11 mouse cellular contexts compared by ENCODE assay signal in genomic region chr7:112241211-112241944, GRCm38 (mm10). TPM values are rescaled to one million over a fixed set of nuclear protein-coding genes. Genes with fewer than 3 reads are reported as not detected.
DNase-seq lines count a peak whose midpoint lies in the region; ATAC-seq and TF ChIP-seq lines count a peak whose summit lies in the region.
"Had no signal": no experiment of that assay in that cellular context is flagged by ENCODE, and none has a peak within 500 bp of the region (broad histone marks: within the 10 kb centered on the region; RNA-seq: fewer than 3 reads in every experiment).

No protein-coding gene starts in this region.

- no peak overlapping the region for H3K4me3 ChIP-seq in heart, embryonic 12.5 days
- H3K4me3 ChIP-seq in heart, adult 2 months, result no peak overlapping the region
- H3K4me3 ChIP-seq in midbrain, embryonic 16.5 days (ENCODE audit: low read depth, low read length), result no peak overlapping the region
- H3K4me3 ChIP-seq in midbrain, embryonic 13.5 days (replicated peaks), result no peak overlapping the region
- H3K4me3 ChIP-seq: intestine, embryonic 15.5 days had no signal

- no peak for TF ChIP-seq POLR2A in heart, adult 2 months (IDR thresholded peaks at IDR 0.05; ENCODE audit: insufficient read depth, low read depth, low read length)

- H3K27ac ChIP-seq in heart, embryonic 12.5 days (ENCODE audit: poor library complexity, severe bottlenecking), result peak overlapping the region; percentile 51
- H3K27ac ChIP-seq in heart, adult 2 months, result no peak overlapping the region
- no peak overlapping the region for H3K27ac ChIP-seq in midbrain, embryonic 16.5 days (ENCODE audit: low read length)
- H3K27ac ChIP-seq in midbrain, embryonic 13.5 days, result no peak overlapping the region
- H3K27ac ChIP-seq: intestine, embryonic 15.5 days had no signal

- ATAC-seq in heart, embryonic 12.5 days (ENCODE audit: insufficient number of reproducible peaks, low FRiP score), result no peak
- ATAC-seq in midbrain, embryonic 16.5 days, result 0 out of 2 replicates have a peak, but pooled peaks have one; percentile 34
- ATAC-seq in midbrain, embryonic 13.5 days, result no peak
- no peak for ATAC-seq in inflammation-experienced regulatory T-cells, adult 6 months
- ATAC-seq: intestine, embryonic 15.5 days had no signal

- intact Hi-C loops in heart, adult 2 months (cut with DNase I), result no loop called here

- no peak for TF ChIP-seq EP300 in heart, adult 2 months (IDR thresholded peaks at IDR 0.05; ENCODE audit: insufficient read depth, low read depth, low read length)

- TF ChIP-seq CTCF in heart, adult 2 months (IDR thresholded peaks at IDR 0.05), result no peak

- H3K79me2 ChIP-seq in heart, adult 2 months (replicated peaks; ENCODE audit: control insufficient read depth, insufficient read depth, low read length), result peaks cover 4% of the 10 kb centered on the region; the same call in 1 of the 2 replicates

- DNase-seq in heart, adult 2 months, result no peak
- peak; percentile 81 to 82 for DNase-seq in frontal cortex, adult 2 months (ENCODE audit: extremely low spot score in 1 of 2, low spot score in 1 of 2)
- DNase-seq in right cerebral cortex, postnatal 25 days, result peak; percentile 85
- DNase-seq in adrenal gland, adult (ENCODE audit: inconsistent age in 2 of 2, low spot score in 1 of 2), result no peak
- DNase-seq: lung, adult 2 months; thymus, postnatal 14 days had no signal

- H3K36me3 ChIP-seq in heart, embryonic 12.5 days, result peaks cover 83% of the 10 kb centered on the region
- H3K36me3 ChIP-seq in heart, adult 2 months (ENCODE audit: control insufficient read depth, insufficient read depth, low read length), result peaks cover 16% of the 10 kb centered on the region
- H3K36me3 ChIP-seq in midbrain, embryonic 16.5 days (ENCODE audit: control insufficient read depth, insufficient read depth, low read length), result no peaks in the 10 kb centered on the region
- H3K36me3 ChIP-seq in midbrain, embryonic 13.5 days, result no peaks in the 10 kb centered on the region
- H3K36me3 ChIP-seq: intestine, embryonic 15.5 days had no signal

- H3K27me3 ChIP-seq in heart, embryonic 12.5 days (replicated peaks), result no peaks in the 10 kb centered on the region
- H3K27me3 ChIP-seq in heart, adult 2 months (ENCODE audit: control insufficient read depth, insufficient read depth, low read length), result no peaks in the 10 kb centered on the region
- no peaks in the 10 kb centered on the region for H3K27me3 ChIP-seq in midbrain, embryonic 16.5 days (ENCODE audit: control insufficient read depth, insufficient read depth, low read depth, low read length)
- H3K27me3 ChIP-seq in midbrain, embryonic 13.5 days, result no peaks in the 10 kb centered on the region
- H3K27me3 ChIP-seq: intestine, embryonic 15.5 days had no signal

- H3K4me1 ChIP-seq in heart, embryonic 12.5 days (replicated peaks), result peaks cover 92% of the 10 kb centered on the region
- peaks cover 42% of the 10 kb centered on the region for H3K4me1 ChIP-seq in heart, adult 2 months (ENCODE audit: control insufficient read depth, insufficient read depth, low read length)
- H3K4me1 ChIP-seq in midbrain, embryonic 16.5 days (ENCODE audit: control insufficient read depth, insufficient read depth, low read length), result no peaks in the 10 kb centered on the region; the same call in 1 of the 2 replicates
- H3K4me1 ChIP-seq in midbrain, embryonic 13.5 days (replicated peaks), result peaks cover 25% of the 10 kb centered on the region

- H3K9me3 ChIP-seq in heart, embryonic 12.5 days (replicated peaks), result no peaks in the 10 kb centered on the region
- no peaks in the 10 kb centered on the region for H3K9me3 ChIP-seq in midbrain, embryonic 16.5 days (replicated peaks; ENCODE audit: control insufficient read depth, low read length, poor library complexity, severe bottlenecking)
- no peaks in the 10 kb centered on the region for H3K9me3 ChIP-seq in midbrain, embryonic 13.5 days
- H3K9me3 ChIP-seq: intestine, embryonic 15.5 days had no signal

- no peak overlapping the region for H3K9ac ChIP-seq in heart, embryonic 12.5 days
- no peak overlapping the region for H3K9ac ChIP-seq in heart, adult 2 months (ENCODE audit: low read depth, low read length)
- no peak overlapping the region for H3K9ac ChIP-seq in midbrain, embryonic 16.5 days (ENCODE audit: low read depth, low read length)
- no peak overlapping the region for H3K9ac ChIP-seq in midbrain, embryonic 13.5 days (replicated peaks)
- H3K9ac ChIP-seq: intestine, embryonic 15.5 days had no signal

- WGBS in heart, embryonic 12.5 days, result 66% methylated on average over 8 of the region's 8 CpGs
- WGBS in heart, adult 2 months, result 67% methylated on average over 8 of the region's 8 CpGs
- WGBS in midbrain, embryonic 16.5 days, result 54% methylated on average over 8 of the region's 8 CpGs
- WGBS in midbrain, embryonic 13.5 days, result 56% methylated on average over 8 of the region's 8 CpGs

- H3K4me2 ChIP-seq in heart, embryonic 12.5 days, result no peak overlapping the region
- H3K4me2 ChIP-seq in midbrain, embryonic 16.5 days (ENCODE audit: low read length), result no peak overlapping the region
- H3K4me2 ChIP-seq in midbrain, embryonic 13.5 days (replicated peaks), result no peak overlapping the region
- H3K4me2 ChIP-seq: intestine, embryonic 15.5 days had no signal

RNA-seq across cellular contexts. Expression of gene Mical2, which starts 15.7 kb away (rescaled TPM):
- polyA plus RNA-seq in heart, embryonic 12.5 days (2016; fragmentation: Nextera tagmentation; extraction: Ambion mirVana), result 156 and 163 TPM in 2 replicates
- total RNA-seq in heart, adult 2 months (2021), result 10 to 100 TPM; 87.7 to 89.1 TPM
- polyA plus RNA-seq in heart, adult 2 months (2012; rRNA removed), result 44.8 and 53.7 TPM in 2 replicates
- 3.5 and 5.1 TPM in 2 replicates for polyA plus RNA-seq in midbrain, embryonic 16.5 days (2015; fragmentation: Nextera tagmentation; extraction: Ambion mirVana)
- polyA plus RNA-seq in midbrain, embryonic 13.5 days (2015; fragmentation: Nextera tagmentation; extraction: Ambion mirVana), result 1.5 TPM in 2 replicates
- 229 and 253 TPM in 2 replicates for polyA plus RNA-seq in frontal cortex, adult 2 months (2012; rRNA removed)
- 1 to 10 TPM; 1.5 to 5.7 (median 1.7) TPM for polyA plus RNA-seq in inflammation-experienced regulatory T-cells, adult 6 months (2017; shearing (Covaris generic))

Comparison
In these comparisons a context has a peak if more than half of its experiments do, and no peak if none do; other contexts are left out.
1. DNase-seq: peak in frontal cortex, adult 2 months (2 of 2) and right cerebral cortex, postnatal 25 days (single experiment); none in heart, adult 2 months (0 of 2) and adrenal gland, adult (0 of 2).